8 mouse cellular contexts compared by ENCODE assay signal in genomic region chr8:88273051-88273430, GRCm38 (mm10). TPM values are rescaled to one million over a fixed set of nuclear protein-coding genes. Genes with fewer than 3 reads are reported as not detected.
A peak's percentile ranks its signal among the peaks of the same experiment; 100 is the strongest.
DNase-seq lines count a peak whose midpoint lies in the region; ATAC-seq and TF ChIP-seq lines count a peak whose summit lies in the region.

No protein-coding gene starts in this region.

- TF ChIP-seq CTCF in cortical plate, adult 2 months (IDR thresholded peaks at IDR 0.05; ENCODE audit: extremely low read depth, insufficient read depth, low read length), result no peak

- H3K9ac ChIP-seq in kidney, embryonic 15.5 days, result peak overlapping the region; percentile 61; the same call in 1 of the 2 replicates
- H3K9ac ChIP-seq in hindbrain, embryonic 15.5 days, result no peak overlapping the region
- no peak overlapping the region for H3K9ac ChIP-seq in midbrain, embryonic 14.5 days (replicated peaks; ENCODE audit: low read length)

- no peak for DNase-seq in kidney, postnatal 25 days
- DNase-seq in midbrain, embryonic 14.5 days, result no peak
- DNase-seq in adrenal gland, adult 18-20 months (ENCODE audit: low spot score in 2 of 2), result no peak
- DNase-seq in yolk sac, embryonic 10.5 days (ENCODE audit: low spot score), result no peak
- DNase-seq in kidney, postnatal 4 days, result no peak

- peak overlapping the region; percentile 96 for H3K4me2 ChIP-seq in kidney, embryonic 15.5 days
- peak overlapping the region; percentile 98 for H3K4me2 ChIP-seq in hindbrain, embryonic 15.5 days
- peak overlapping the region; percentile 90; the same call in 1 of the 2 replicates for H3K4me2 ChIP-seq in midbrain, embryonic 14.5 days (ENCODE audit: low read length)

- H3K27me3 ChIP-seq in kidney, embryonic 15.5 days, result peaks cover 16% of the 10 kb centered on the region
- H3K27me3 ChIP-seq in hindbrain, embryonic 15.5 days, result peaks cover 17% of the 10 kb centered on the region; the same call in 1 of the 2 replicates
- H3K27me3 ChIP-seq in midbrain, embryonic 14.5 days (ENCODE audit: control insufficient read depth, insufficient read depth, low read length), result peaks cover 11% of the 10 kb centered on the region; the same call in 1 of the 2 replicates

- TF ChIP-seq POLR2A in cortical plate, adult 2 months (IDR thresholded peaks at IDR 0.05; ENCODE audit: extremely low read depth, insufficient read depth, low read length), result no peak

- WGBS in kidney, embryonic 15.5 days, result 70% methylated on average over 7 of the region's 7 CpGs
- 64% methylated on average over 7 of the region's 7 CpGs for WGBS in hindbrain, embryonic 15.5 days
- 65% methylated on average over 7 of the region's 7 CpGs for WGBS in midbrain, embryonic 14.5 days

- H3K4me3 ChIP-seq in kidney, embryonic 15.5 days (replicated peaks), result peak overlapping the region; percentile 49; the same call in 1 of the 2 replicates
- peak overlapping the region; percentile 44; the same call in 1 of the 2 replicates for H3K4me3 ChIP-seq in cortical plate, adult 2 months (ENCODE audit: insufficient read depth, low read length)
- peak overlapping the region; percentile 49 for H3K4me3 ChIP-seq in hindbrain, embryonic 15.5 days
- no peak overlapping the region for H3K4me3 ChIP-seq in midbrain, embryonic 14.5 days (replicated peaks; ENCODE audit: low read depth, low read length)

- ATAC-seq in kidney, embryonic 15.5 days (replicated peaks; ENCODE audit: low FRiP score), result no peak
- ATAC-seq in hindbrain, embryonic 15.5 days (ENCODE audit: low FRiP score, low read depth), result no peak
- no peak for ATAC-seq in midbrain, embryonic 14.5 days (ENCODE audit: low FRiP score, low TSS enrichment)

- H3K27ac ChIP-seq in kidney, embryonic 15.5 days, result no peak overlapping the region
- no peak overlapping the region for H3K27ac ChIP-seq in cortical plate, adult 2 months (ENCODE audit: insufficient read depth, low read length)
- no peak overlapping the region for H3K27ac ChIP-seq in hindbrain, embryonic 15.5 days (replicated peaks)
- H3K27ac ChIP-seq in midbrain, embryonic 14.5 days (replicated peaks; ENCODE audit: low read depth, low read length), result no peak overlapping the region

- H3K9me3 ChIP-seq in kidney, embryonic 15.5 days (replicated peaks), result no peaks in the 10 kb centered on the region
- H3K9me3 ChIP-seq in hindbrain, embryonic 15.5 days, result no peaks in the 10 kb centered on the region
- H3K9me3 ChIP-seq in midbrain, embryonic 14.5 days (ENCODE audit: control insufficient read depth, low read length), result no peaks in the 10 kb centered on the region

- H3K4me1 ChIP-seq in kidney, embryonic 15.5 days, result peaks cover 10% of the 10 kb centered on the region; the same call in 1 of the 2 replicates
- H3K4me1 ChIP-seq in cortical plate, adult 2 months (ENCODE audit: control insufficient read depth, insufficient read depth, low read length), result no peaks in the 10 kb centered on the region
- peaks cover 11% of the 10 kb centered on the region for H3K4me1 ChIP-seq in hindbrain, embryonic 15.5 days (replicated peaks)
- H3K4me1 ChIP-seq in midbrain, embryonic 14.5 days (ENCODE audit: control insufficient read depth, insufficient read depth, low read length), result peaks cover 9% of the 10 kb centered on the region

- H3K36me3 ChIP-seq in kidney, embryonic 15.5 days, result no peaks in the 10 kb centered on the region
- H3K36me3 ChIP-seq in hindbrain, embryonic 15.5 days, result no peaks in the 10 kb centered on the region
- no peaks in the 10 kb centered on the region for H3K36me3 ChIP-seq in midbrain, embryonic 14.5 days (ENCODE audit: control insufficient read depth, insufficient read depth, low read length)

RNA-seq across cellular contexts. Expression of gene Adcy7, which starts 0.8 kb away (rescaled TPM):
- polyA plus RNA-seq in kidney, embryonic 15.5 days (2015; fragmentation: Nextera tagmentation; extraction: Ambion mirVana), result 2.9 and 3.1 TPM in 2 replicates
- polyA plus RNA-seq in cortical plate, adult 2 months (2012; rRNA removed), result 3.1 and 3.6 TPM in 2 replicates
- 5.2 TPM in 2 replicates for polyA plus RNA-seq in hindbrain, embryonic 15.5 days (2015; fragmentation: Nextera tagmentation; extraction: Ambion mirVana)
- polyA plus RNA-seq in midbrain, embryonic 14.5 days (2014; fragmentation: Nextera tagmentation; extraction: Ambion mirVana), result 1.8 and 2.6 TPM in 2 replicates
- 10 to 100 TPM in 1 of 2 experiments, 1 to 10 TPM in 1; 5.7 to 11.4 TPM for total RNA-seq in adrenal gland, adult 18-20 months (2021)
